Mouse (Mus musculus): ENCODE results near the gene Htr3a. TPM values are rescaled to one million over a fixed set of nuclear protein-coding genes. Genes with fewer than 3 reads are reported as not detected.
A peak's percentile ranks its signal among the peaks of the same experiment; 100 is the strongest.

The Htr3a gene
- total RNA-seq (2015) (not detected in 2 replicates), total RNA-seq (2017) (not detected in 2 replicates)

DNA sequence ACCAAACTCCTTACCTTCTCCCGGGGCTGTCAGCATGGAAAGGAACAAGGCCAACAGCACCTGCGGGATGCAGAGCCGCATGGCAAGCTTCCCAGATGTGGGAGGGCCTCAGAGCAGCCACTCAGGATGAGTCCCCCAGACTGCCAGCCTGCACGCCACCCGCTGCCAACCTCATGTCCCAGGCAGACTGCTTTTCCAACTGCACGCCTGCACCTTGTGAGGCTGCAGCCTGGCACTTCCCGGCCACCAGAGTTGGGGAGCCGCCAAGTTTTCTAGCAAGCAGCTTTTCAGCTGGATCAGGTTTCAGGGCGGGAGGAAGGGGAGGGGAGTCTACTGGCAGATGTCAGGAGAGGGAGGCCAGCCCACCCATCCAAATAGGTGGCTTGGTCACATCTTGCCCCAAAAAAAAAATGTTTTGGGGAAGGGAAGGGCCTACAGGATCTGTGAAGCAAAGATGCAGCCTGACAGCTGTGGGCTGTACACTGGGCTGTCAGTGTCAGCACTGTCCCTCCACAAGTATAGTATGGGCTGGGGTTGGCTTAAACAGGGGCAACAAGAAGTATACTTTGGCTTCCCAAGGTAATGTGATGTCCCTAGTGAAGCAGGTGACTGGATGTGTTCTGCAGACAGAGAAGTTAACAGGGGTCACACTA is at the start of gene Htr3a:
TSS of gene Htr3a (minus strand) at position 215 of the 653 bp plus-strand sequence.
- ATAC-seq (replicated peaks; ENCODE audit: poor library complexity), result no peak

DNA sequence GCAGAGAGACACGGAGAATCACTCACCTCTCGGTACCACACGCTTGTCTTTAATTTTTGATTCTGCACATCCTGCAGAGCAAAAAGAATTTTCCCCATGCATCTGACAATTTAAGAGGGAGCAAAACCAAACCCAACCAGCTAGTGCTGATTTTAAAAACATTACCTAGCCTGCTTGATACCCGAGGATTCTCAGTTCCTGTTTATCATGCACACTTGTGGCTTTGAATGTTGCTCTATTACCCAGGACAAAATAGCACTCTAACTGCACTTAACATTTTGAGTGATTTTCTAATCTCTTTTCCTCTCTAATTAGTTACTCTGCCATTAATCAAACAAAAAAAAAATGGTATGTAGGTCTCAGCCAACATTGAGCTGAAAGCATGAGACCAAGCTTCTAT is 36.7 kb upstream of the Htr3a start:
- ATAC-seq (replicated peaks; ENCODE audit: poor library complexity), result no peak

DNA sequence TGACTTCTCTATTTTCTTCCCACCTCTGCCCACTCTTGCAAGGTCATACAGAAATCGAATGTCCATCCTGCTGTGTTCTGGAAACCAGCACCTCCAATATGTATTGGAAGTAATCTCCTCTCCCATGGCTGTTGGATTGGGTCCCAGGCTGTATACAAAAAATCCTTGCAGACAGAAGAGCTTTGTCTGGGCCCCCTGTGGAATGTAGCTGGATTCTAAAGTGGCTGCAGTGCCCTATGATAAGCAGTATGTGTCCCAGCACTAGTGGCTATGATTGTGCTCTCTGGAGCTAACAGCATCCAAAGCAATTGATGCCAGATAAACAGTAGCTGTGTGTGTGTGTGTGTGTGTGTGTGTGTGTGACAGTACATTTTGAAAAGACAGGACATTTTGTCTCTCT is 31.4 kb upstream of the Htr3a start:
- no peak for ATAC-seq (replicated peaks; ENCODE audit: poor library complexity)

DNA sequence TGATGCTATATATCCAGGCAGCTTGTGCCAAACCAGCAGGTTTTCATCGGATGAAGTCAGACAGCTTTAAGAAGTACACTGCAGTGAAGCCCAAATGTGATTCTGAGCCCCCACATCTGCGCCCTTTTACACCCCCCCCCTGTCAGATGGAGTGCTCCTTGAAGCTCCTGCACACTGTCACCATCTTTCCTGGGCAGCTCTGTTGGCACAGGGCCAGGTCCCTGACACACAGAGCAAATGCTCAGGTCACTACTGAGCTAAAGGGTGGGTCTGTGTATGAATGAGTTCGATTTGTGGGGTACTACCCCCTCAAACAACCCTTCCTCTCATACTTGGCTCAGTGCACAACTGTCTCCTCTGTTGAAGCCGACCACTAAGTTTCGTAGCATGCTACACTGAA is 18.5 kb upstream of the Htr3a start:
- ATAC-seq (replicated peaks; ENCODE audit: poor library complexity), result no peak

DNA sequence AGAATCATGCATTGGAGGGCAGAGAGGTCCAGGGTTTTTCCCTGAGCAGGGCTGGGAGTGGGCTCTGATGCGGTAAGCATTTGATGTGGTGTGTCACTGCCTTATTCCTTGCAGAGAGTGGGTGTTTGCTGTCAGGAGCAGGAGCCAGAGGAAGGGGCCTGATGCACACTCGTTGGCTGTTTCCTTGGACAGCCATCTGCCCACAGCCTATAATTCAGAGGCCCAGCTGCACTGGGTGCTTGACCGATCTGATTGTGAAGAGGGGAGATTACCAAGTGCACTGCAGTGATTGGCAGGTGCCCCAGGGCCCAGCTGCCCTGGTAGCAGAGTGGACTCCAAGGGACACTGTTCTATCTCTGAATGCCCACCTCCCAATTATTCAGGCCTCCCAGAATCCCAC is 17.9 kb upstream of the Htr3a start:
- no peak for ATAC-seq (replicated peaks; ENCODE audit: poor library complexity)

DNA sequence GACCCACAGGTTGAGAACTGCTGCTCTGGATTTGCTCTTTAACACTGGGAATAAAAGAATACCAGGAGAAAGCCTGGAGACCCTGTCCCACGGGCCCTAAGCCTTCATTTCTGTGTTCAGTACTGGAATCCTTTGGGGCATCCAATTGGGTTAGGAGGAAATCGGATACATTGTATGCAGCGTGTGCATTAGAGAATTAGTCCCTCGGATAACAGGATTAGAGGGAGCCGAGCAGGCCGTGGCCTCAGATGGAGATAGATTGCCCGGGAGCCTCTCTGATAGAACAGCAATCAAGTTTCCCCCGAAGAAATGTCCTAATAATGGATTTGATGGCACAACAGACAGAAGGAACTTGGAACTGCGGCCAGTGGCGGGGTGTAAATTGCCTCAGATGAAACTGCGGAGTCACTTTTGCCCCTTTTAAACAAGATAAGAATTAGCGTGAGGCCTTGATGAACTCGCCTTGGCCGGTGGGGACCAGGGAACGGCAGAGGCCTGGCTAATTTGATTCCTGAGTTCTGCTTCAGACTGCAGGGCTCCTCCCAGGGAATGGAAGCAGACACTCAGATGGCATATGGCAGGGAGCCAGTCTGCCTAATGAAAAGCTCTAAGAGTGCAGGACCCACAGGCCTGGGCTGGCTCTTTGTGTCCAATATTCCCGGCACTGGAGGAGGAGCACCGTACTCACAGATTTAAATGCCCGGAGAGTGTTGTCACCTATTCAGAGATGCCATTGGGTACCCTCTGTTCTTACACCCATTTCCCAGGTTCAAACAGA is 5.3 kb upstream of the Htr3a start:
- ATAC-seq (replicated peaks; ENCODE audit: poor library complexity), result no peak

DNA sequence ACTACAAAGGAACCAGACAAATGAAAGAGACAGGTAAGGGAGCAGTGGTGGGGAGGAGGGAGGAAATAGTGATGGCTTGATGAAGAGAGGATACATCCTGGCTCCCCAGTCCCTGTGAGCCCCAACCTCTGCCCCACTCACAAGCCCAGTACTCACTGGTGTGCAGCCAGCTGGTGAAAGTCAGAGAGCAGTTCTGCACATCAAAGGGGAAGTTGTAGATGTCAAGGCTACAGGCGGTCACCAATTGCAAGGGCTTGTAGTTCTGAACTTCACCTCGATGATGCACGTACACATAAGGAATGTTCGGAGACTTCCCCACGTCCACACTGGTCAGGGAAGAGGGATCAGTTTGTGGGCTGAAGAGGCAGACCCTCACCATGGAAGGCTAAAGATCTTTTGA is 6.5 kb downstream of the Htr3a start:
- no peak for ATAC-seq (replicated peaks; ENCODE audit: poor library complexity)

DNA sequence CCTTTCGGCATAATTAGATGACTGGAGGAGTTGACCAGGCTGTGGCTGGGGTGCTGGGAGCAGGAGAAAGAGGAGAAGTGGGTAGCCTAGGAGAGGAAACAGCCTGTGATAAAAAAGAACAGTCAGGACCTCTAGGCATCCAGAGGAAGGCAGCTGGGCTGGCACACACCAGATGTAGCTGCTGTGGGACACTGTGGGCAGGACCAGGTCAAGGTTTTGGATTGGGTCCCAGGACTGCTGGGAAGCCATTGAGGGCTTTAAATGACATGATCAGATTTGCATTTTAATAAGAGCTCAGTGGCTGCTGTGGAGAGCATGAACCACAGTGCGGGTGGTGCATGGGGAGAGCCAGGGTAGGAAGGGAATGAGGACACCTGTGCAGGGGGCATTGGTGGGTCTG is 7.1 kb downstream of the Htr3a start:
- no peak for ATAC-seq (replicated peaks; ENCODE audit: poor library complexity)

DNA sequence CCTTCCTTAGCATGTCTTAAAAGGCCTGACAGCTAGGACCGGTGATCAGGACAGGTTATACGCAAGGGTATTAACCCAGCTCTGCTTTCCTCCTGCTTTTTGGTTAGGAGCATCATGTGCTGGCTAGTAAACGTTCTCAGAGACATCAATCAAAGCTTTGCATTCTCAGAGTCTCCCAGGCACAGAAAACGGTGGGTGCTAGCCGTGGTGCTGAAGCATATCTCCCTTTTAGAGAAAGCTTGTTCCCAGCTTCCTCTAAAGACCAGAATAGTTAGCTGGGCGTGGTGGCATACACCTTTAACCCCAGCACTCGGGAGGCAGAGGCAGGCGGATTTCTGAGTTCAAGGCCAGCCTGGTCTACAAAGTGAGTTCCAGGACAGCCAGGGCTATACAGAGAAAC is 12.3 kb downstream of the Htr3a start:
- ATAC-seq (replicated peaks; ENCODE audit: poor library complexity), result 0 out of 2 replicates have a peak, but pooled peaks have one; percentile 39

DNA sequence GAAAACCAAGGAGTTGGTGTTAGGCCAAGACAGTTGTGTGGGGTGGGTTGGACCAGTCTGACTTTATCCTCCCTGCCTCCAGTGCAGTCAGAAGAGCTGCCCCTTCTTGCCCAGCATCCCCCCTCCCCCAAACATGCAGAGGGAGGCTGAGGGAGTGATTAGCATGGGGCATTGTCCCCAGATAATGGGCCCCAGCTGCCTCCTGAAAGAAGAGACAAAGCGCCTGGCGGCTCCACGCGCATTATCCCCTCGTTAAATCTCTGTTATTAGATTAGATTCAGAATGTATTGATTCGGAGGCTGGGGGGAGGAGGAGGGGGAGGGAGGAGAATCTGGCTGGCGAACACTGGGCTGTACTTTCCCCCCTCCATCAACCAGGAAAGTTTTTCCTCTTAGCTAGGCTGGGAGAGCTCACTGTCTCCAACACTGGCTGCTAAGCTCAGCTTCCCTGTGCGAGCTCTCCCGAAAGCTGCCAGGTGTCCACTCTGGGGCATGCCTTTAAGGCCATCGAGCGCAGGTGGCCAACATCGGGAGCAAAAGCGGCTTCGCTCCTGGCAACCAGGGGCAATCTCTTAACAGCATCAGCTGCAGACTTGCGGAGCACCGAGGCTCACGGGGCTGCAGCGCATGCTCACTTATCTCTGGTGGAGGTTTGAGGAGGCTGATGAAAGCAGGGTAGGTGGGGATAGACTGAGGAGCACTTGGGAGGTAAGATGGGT is 14.9 kb downstream of the Htr3a start:
- no peak for ATAC-seq (replicated peaks; ENCODE audit: poor library complexity)

DNA sequence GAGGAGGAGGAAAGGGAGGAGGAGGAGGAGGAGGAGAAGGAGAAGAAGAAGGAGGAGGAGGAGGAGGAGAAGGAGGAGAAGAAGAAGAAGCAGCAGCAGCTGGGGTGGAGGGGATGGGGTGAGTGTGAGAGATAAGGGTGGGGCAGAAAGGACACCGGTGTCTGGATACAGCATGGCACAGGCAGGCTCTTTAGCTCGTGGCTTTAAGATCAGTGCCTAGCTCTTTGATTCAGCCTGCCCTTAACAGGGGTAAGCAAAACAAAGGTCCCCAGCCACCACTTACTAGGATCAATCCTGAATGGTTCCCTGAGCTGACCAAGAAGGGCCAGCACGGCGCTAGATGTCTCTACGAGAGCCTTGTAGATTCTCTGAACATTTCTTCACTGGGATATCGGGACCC is 16.1 kb downstream of the Htr3a start:
- no peak for ATAC-seq (replicated peaks; ENCODE audit: poor library complexity)

DNA sequence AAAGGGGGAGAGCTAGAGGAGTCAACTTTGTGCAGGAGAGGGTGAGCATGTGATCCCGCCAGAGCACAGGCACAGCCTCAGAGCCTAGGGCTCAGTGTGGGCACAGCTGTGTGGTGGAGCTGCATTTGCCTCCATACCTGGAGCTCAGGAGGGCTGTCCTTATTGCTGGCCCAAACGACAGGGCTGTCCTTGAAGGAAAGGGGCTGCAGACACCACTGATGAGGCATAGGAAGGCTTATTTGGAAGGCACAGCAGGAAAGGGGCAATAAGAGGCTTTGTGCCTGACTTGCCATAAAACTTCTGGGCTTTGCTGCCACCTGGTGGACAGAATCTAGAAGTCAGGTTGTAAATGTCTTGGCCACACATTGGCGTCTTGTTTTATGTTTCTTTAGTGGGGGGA is 16.9 kb downstream of the Htr3a start:
- ATAC-seq (replicated peaks; ENCODE audit: poor library complexity), result peak; percentile 70; the same call in 1 of the 2 replicates

DNA sequence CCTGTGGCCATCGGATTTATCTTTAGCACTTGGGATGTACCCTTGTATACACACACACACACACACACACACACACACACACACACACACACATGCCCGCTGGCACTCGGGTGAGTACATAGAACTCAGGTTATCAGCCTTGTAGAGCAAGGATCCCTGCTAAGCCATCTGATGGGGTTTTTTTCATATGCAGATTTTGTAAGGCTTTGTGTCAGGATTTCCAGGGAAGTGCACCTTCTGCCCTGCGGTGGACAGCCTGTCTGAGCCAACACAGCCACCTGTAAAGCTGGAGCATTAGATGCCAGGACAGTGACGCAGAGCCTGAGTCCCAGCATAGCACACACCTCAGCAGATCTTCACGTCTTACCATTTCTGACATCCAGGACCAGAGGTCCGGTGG is 21.8 kb downstream of the Htr3a start:
- ATAC-seq (replicated peaks; ENCODE audit: poor library complexity), result no peak

DNA sequence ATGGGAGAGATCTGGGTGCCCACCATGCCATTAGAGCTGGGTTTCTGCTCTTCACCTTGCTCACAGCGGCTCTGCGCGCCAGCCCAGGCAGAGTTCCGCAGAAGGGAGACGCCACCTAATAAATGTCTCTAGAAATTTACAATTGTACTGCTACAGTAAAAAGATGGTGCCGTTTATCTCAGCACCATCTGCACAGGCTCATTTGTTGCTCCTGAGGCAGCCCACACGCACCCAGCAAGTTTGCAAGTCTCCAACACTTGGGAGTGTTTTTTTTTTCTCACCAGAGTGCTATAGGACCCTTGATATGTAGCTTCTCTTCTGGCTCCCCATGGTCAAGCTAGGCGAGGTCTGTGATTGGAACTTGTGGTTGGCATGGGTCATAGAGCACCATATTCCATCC is 38.0 kb downstream of the Htr3a start:
- no peak for ATAC-seq (replicated peaks; ENCODE audit: poor library complexity)

DNA sequence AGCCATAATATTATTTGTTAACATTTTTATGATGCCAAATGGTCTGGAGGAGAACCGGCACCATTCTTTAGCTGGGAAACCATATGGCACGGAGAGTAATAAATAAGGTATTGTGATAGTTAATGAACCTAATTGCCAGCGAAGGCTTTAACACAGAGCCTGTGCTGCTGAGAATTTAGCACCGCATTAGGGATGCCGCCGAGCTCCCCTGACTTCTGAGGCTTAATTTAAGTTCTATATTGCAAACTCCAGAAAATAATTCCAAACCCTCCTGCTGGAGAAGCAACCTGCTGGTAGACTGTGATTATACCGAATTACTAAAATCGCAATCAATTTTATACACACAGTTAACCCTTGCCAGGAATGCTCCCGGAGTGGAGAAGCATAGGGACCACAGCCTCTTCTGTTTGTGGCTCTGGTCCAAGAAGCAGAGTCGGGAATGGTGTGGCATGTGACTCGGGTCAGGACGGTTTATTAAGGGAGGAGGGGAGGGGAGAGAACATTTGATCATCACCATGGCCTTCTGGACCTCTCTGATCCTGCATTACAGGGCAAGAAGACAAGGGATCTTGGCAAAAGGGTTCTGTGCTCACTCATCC is 44.3 kb downstream of the Htr3a start:
- ATAC-seq (replicated peaks; ENCODE audit: poor library complexity), result no peak

DNA sequence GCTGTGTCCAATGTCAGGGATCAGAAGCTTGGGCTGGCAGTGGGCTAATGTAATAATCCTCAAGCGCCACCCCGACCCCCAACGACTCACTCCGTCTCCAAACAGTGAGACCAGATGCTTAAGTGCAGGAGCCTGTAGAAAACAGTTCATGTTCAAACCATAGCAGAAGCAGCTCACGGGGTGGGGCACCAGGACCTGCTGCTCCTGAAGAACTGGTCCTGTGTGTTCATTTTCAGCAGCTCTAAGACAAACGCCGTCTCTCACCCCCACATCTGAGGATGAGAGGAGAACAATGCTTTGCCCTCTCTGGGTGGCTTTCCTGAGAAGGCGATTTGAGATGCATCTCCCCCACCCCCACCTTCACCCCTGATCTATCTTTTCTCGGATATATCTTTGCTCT is 45.7 kb downstream of the Htr3a start:
- no peak for ATAC-seq (replicated peaks; ENCODE audit: poor library complexity)

DNA sequence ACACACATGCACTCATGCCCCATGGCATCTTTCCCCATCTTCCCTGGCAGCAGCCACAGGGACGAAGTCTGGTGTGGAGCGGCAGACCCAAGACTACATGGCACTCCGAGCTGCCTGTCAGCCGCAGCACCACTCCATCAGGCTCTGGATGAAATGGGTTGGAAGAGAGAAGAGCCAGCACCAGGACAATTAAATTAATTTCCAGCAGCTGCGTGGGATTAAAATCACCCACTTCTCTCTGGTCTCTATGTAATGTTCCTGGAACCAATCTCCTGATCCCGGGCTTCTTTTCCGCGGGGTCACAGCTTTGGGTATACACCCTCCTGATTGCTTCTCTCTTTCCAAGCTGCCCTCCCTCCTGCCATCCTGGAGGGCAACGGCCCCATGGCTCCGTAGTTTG is 49.4 kb downstream of the Htr3a start:
- ATAC-seq (replicated peaks; ENCODE audit: poor library complexity), result no peak

DNA sequence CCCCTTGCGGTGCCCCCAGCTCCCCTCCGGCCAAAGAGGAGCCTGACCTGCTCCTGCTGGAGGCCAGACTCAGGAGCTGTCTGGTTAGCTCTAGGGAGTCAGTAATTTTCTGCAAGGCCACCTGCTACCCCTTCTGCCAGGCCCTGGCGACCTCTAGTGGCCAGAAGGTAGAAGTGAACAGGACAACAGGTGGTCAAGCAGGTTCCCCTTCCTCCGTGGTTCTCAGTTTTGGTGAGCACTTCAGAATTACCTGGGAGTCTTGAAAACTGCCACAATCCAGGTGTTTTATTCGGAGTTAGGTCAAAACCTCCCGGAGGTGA is 50.4 kb downstream of the Htr3a start:
- peak; percentile 93 for ATAC-seq (replicated peaks; ENCODE audit: poor library complexity)

DNA sequence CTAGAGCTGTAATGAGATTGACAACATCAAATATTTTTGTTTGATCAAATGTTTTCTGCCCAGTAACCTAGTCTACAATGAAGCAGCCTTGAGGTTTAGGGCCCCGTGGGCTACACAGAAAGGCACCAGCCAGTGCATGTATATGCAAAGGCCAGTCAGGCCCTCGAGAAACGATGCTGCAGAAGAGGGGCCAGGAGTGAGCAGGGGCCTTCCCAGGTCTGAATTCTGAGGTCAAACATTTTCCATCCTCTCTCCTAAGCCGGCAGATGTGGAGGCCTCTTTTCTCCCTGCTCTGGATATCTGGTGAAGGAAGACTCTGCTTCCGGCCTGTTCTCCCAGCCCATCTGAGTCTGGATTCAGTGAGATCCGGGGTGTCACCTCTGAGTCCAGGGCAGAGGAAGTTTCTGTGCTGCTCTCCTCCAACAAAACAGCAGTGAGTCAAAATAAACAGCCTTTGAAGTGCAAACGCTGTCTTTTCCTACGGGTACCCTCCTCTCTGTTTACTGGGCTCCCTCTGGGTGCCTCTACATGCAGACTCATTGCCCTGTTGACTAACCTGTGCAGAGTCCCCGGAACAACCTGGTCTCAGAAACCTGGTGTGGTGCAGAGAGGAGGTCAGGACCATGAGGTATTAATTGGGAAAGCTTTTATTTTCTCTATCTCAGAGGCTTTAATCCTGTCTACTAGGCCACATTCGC is 50.9 kb downstream of the Htr3a start:
- ATAC-seq (replicated peaks; ENCODE audit: poor library complexity), result no peak

DNA sequence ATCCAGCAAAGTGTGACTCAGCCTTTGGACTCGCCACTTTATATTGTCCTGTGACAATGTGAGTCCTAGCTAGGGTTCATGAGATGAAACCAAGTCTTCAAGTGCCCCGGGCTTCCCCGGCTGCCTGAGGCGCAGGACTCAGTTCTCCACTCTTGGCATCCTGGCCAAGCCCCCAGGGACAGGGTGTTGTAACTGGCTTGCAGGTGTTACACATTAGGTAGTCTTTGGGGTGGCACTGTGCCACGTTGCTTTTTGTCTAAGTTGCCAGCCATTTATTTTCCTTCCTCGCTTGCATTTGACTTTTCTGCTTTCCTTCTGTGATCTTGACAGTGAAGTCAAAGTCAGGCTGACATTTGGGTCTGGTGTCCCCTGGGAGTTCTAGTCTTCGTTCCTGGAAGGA is 53.0 kb downstream of the Htr3a start:
- no peak for ATAC-seq (replicated peaks; ENCODE audit: poor library complexity)

DNA sequence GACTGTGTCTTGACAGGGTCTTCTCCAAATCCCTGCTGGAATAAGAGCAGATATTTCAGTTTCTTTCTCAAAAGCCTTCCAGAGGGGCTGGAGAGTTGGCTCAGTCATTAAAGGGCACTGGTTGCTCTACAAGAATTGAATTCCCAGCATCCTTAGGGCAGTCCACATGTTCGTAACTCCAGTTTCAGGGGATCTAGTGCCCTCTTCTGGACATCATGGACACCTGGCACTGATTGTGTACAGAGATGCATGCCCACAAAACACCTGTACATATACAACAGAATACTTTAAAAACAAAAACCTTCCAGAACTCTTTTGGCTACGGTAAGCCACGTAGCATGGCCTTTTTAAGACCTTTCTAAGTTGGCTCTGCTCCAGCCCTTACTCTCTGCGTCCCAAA is 54.7 kb downstream of the Htr3a start:
- ATAC-seq (replicated peaks; ENCODE audit: poor library complexity), result 0 out of 2 replicates have a peak, but pooled peaks have one; percentile 37
